Mouse (Mus musculus) brain, embryonic 14.5 days (tissue): ENCODE data around the gene Mogs.

Experiments
- CTCF ChIP-seq: fragments of 200-500 bp; IDR thresholded peaks from 2 replicates; pipeline ENCODE4 v1.5.1; 2012; ENCODE audit warnings: inconsistent platforms, mild to moderate bottlenecking, moderate library complexity, borderline replicate concordance; ENCODE audit not compliant: insufficient read depth, insufficient read length; ENCODE audit errors: extremely low read depth
- POLR2A ChIP-seq: fragments of 200-500 bp; IDR thresholded peaks from 2 replicates; pipeline ENCODE4 v1.6.1; 2012; ENCODE audit warnings: mild to moderate bottlenecking, inconsistent platforms, borderline replicate concordance; ENCODE audit not compliant: poor library complexity, insufficient read depth, insufficient read length, severe bottlenecking; ENCODE audit errors: extremely low read depth

- no peak for TF ChIP-seq CTCF
- TF ChIP-seq POLR2A: no peak
Observed at GRCm38 (mm10) chr6:83155552-83156238, 40.4 kb downstream of the Mogs start.
